Mouse (Mus musculus) frontal cortex, adult 2 months (tissue): Measurements from ENCODE around the gene Efna4. TPM values are rescaled to one million over a fixed set of nuclear protein-coding genes. Genes with fewer than 3 reads are reported as not detected.

Experiments used
- DNase-seq, 2 experiments: peaks; one replicate each; pipeline ENCODE4 v3.0.0; 2022; ENCODE audit warnings: low spot score in 1 of 2; ENCODE audit errors: extremely low spot score in 1 of 2
- polyA plus RNA-seq: library from polyadenylated mRNA; depleted of rRNA; stranded (reverse); fragments of >200 nt; gene quantifications from 2 replicates; pipeline ENCODE4 v1.2.3, GENCODE M21; 2012

Efna4 gene
- polyA plus RNA-seq, 1 experiment = 1.2 TPM

DNA sequence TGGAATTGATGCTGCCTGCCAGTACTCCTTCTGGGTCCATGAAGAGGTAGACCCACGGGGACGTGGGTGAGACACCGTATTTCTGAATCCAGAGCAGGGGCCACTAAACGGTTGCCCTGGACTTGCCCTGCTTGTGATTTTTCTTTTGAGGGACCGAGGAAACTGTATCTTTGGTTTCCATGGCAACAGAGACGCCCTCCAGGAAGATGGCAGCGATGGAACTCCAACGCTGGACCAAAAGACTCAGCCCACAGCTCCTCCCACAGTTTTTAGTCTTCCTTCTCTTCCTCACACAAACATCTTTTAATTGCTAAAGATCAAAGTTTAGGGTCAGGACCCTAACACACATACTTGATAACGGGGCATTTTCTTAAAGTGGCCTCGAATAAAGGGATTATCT lies 5.8 kb downstream of the Efna4 start:
- no peak for DNase-seq

GRCm38 (mm10) chr3:89331561-89331960 lies 6.3 kb downstream of the Efna4 start:
- DNase-seq = no peak

DNA sequence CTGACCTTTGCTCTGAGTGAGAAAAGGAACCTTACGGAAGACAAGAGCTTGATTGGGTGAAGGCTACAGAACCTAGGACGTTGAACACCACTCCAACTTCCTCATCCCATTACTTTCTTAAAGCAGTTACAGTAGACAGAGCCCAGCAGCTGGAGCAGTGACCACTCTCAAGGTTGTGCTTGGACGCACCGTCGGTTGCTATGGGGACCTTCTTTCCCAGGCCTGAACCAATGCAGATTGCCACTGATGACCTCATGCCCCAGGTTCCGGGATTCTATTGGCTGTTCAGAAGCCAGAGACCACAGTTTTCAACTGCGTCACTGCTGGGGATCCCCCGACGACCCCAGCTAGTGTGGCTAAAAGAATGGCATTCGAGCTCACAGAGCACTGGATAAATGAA lies 6.9 kb downstream of the Efna4 start:
- no peak for DNase-seq

DNA sequence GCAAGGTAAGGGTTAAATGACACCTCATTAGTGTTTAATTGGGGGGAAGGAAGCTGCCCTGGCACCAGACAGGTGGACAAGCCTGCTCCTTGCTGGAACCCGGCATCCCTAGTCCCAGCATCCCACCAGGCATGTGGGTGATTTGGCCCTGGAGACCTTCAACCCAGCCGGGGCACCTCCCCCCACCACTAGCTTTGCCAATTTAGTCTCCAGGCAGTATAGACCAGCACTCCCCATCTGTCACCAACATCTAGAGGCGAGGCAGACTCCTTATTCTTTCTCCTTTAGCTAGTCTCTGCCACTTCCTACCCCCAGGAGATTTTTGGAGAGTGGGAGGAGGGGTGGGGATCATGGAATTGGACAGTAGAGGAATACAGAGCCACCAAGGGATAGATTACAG lies 7.5 kb downstream of the Efna4 start:
- no peak for DNase-seq

DNA sequence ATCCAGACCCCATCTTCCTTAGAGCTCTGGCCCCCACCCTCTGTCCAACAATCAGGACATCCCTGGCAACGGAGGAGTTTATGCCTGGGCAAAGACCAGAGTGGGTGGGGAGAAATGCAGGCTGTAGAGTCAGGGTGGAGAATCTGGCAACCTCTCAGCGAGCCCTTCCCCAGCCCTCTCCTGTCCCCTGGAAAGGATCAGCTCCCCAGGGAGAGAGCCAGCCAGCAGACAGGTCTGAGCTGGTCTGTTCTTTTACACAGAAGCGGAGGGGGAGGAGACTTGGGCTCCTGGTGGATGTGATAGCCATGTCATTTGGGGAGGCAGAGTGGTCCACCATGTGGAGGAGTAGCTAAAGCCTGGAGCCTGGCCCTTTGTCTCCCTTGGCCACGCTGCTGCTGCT lies 9.2 kb downstream of the Efna4 start:
- DNase-seq = no peak

DNA sequence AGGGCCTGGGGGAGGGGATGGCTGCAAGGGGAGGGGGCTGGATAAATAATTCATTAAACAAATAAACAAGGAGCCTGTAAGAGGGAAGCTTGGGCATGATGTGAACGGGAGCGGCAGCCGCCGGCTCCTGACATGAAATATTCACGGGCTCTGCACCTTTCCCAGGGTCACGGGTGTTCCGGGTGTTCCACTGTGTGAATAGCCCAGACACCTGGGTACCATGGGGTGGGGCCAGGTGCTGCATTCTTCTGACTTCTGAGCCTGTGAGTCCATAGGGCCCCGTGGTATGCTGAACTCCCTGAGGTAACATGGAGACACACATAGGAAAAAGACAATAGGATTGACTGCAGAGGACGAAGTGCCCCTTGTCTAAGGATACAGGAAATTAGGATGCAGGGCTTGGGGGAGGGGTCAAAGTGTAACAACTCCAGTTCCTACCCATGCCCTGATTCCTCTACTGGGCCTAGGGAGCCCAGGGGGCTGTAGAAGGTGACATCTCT lies 10.4 kb downstream of the Efna4 start:
- no peak for DNase-seq

DNA sequence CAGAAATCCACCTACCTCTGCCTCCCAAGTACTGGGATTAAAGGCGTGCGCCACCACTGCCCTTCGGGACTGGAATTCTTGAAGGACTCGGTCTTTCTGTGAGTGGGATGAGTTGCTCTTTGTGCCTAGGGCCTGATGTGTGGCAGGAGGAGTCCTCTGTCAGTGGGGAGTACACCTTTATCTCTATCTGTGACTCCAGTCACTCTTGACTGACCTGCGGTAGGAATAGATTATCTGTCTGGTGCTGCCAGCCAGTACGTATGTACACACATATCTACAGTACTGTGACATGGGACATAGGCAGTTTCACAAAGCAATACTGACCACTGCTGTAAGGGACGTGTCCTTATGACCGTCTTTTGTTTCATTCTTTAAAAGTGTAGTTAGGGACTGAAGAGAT lies 11.9 kb downstream of the Efna4 start:
- no peak for DNase-seq

DNA sequence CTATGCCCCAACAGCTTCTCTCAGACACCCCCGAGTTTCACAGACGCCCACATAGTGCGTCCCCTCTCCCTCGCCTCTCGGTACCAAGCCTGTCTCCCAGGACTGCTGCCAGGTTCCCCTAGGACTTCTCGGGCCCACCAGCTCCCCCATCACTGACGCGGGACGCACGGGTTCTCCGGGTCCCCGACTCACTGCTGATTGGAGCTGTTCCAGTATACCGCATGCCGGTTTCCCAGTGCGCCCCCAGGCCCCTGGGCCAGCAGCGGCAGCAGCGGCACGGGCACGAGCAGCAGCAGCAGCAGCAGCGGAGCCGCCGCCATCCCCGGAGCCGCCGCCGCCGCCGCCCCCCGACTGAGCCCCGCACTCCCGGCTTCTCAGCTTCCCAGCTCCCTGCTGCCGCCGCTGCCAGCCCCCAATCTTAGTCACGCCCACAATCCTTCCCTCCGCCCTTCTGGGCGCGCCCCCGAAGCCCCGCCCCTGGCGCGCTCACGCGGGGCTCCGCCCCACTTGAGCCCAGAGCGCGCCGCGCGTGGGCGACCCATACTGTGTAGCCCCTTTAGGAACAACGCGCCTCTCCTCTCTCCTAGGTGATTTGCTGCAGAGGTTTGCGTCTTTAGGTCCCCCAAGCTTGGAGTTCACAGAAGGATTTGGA lies 15.2 kb downstream of the Efna4 start, which contains the start of gene Efna3:
Gene Efna3, minus strand, starts transcription at position 452 of the 652 bp plus-strand sequence.
- DNase-seq = peak; percentile 72 to 91

DNA sequence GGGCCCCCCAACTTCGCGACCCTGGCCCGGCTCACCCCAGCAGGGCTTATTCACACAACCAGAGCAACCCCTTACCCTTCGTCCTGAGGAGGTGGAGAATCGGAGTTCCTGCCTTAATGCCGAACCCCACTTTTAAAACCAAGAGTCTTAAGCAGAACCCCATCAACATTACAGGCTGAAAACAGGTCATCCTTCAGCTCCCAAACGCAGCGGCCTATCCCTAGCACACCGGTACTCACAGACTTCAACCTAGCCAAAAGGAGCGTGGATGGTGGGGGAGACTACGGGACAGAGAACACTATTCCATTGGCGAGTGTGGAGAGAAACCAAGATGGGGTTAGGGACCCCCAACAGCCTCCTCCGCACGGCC lies 15.7 kb downstream of the Efna4 start:
- peak in 1 of 2 experiments; percentile 44 for DNase-seq

DNA sequence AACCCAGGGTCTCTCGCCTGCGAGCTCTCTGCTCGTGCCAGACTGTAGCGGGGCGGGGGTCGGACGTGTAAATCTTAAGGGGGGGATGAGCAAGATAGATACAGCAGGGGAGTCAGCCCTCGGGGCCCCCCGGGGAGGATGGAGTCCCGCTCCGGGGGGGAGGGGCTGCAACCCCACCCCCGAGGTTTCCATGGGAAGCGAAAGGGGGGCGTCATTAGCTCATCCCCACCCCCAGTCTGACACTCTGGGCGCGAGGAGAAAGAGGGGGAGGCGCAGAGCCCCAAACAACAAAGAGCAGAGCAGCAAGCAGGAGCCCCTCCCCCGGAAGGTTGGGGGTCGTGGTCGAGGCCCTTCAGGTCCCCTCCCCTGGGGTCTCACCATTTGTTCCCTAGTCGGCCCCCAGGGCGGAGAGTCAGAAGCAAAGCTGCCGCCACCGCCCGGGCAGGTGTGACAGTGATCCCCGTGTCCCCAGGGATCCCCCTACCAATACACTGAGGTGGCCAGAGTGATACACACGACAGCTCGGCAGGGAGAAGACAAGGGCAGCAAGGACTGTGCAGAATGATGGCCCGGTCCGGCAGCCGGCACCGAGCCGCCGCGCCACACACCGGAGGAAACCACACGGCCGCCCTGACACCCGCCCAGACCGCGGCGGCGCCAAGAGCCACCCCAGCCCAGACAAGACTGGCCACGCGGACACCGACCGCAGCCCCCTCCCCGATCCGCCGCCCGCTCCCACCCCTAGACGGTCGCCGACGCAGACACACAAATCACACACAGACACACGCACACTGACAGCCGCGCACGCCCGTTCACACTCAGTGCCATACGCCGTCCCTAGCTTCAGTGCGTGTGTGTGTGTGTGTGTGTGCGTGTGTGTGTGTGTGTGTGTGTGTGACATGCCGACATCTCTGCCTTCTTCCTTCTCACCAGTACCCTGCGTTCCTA lies 16.4 kb downstream of the Efna4 start:
- DNase-seq = peak in 1 of 2 experiments; percentile 45

DNA sequence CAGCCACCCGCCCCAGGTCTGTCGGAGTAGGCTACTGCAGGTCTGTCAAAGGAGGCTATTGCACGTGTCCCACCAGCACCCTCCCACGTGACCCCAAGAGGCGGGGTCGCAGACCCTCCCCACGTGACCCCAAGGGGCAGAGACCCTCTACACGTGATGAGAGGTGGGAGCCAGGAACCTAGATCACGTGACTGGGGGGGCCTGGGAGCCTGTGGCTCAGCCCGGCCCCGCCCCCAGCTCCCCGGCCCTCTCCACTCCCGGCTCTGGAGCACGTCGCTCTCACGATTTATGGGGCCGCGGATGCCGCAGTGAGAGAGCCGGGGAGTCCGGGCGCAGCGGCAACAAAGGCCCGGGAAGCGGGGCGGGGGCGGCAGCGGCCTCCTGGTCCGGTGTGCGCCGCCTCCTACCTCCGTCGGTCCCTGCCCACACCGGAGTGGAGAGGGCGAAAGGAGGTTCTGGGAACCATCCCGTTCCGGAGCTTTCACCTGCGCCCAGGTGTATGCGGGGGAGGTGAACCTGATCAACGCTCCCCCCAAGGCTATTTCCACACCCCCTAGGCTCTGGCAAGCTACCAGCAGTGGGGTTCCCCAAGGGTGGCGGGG lies 17.1 kb downstream of the Efna4 start:
- peak in 1 of 2 experiments; percentile 53 for DNase-seq

DNA sequence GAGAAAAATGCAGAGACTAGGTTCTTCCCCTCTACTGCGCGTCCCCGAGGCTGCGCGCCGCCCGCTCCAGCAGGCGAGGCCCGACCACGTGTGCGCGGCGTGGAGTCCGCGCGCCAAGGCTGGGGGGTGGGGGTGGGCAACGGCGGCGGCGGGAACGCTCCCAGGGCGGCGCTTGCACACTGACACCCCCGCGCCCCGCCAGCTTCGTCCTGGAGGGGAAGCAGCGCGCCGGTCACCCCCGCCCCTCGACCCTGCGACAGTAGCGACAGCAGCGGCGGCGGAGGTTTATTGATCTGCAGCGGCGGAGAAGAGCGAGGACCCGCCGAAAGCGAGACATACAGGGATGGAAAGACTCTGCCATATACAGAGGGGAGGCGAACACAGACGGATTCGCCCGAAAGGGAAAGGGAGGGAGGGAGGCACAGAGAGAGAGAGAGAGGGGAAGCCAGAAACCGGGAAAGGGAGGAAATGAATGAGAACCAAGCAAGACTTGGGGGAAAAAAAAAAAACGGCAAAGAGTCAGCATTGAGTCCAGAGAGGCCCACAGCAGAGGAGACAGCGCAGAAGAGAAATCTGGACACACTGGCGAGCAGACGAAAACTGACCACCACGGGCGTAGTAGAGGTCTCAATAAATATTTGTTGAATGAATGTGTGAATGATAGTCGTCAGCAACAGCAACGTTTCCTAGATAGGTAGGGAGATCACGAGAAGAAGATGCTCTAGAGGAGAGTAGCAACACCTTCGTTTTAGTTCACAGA lies 18.1 kb downstream of the Efna4 start:
- DNase-seq = peak in 1 of 2 experiments; percentile 42

GRCm38 (mm10) chr3:89318971-89319590 lies 18.7 kb downstream of the Efna4 start:
- DNase-seq = no peak

GRCm38 (mm10) chr3:89318316-89318715 lies 19.5 kb downstream of the Efna4 start:
- no peak for DNase-seq

DNA sequence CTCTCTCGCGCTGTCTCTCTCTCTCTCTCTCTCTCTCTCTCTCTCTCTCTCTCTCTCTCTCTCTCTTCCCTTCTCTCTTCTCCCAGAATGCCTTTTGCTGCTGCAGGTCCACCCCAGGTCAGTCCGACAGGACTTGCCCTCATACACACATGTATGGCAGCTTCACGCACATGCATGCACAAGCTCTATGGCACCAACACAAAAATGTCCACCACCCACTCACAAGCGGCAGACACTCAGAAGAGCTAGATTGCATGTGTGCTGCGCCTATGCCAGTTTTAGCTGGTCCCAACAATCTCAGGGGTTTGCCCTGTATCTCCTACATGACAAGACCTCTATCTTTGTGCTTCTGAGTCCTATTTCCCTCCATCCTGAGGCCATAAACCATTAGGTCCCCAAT lies 20.6 kb downstream of the Efna4 start:
- peak in 1 of 2 experiments; percentile 42 for DNase-seq

GRCm38 (mm10) chr3:89316833-89317232 lies 21.0 kb downstream of the Efna4 start:
- DNase-seq = peak; percentile 82 to 96

GRCm38 (mm10) chr3:89315930-89316831 lies 21.6 kb downstream of the Efna4 start:
- DNase-seq = peak in 1 of 2 experiments; percentile 45

GRCm38 (mm10) chr3:89315195-89315929 lies 22.5 kb downstream of the Efna4 start:
- peak in 1 of 2 experiments; percentile 90 for DNase-seq
